Mouse (Mus musculus) CH12.LX (cell line): ENCODE data around the gene Gins1. TPM values are rescaled to one million over a fixed set of nuclear protein-coding genes. Genes with fewer than 3 reads are reported as not detected.

ENCODE experiments used
- DNase-seq: peaks from one replicate; pipeline ENCODE4 v3.0.0-alpha.2; 2013; ENCODE audit errors: extremely low read depth
- H3K27ac ChIP-seq: 2 replicates; pipeline ENCODE4 v1.5.1; 2012; ENCODE audit warnings: low read depth, mild to moderate bottlenecking, control low read depth, moderate library complexity; ENCODE audit not compliant: insufficient read depth
- H3K27me3 ChIP-seq: replicated peaks from 2 replicates; pipeline ENCODE3; 2012; ENCODE audit warnings: inconsistent platforms
- H3K36me3 ChIP-seq, 2 experiments: replicated peaks in 1 of 2; 2 replicates each; pipeline versions ENCODE3 to v1.6.1; 2012; ENCODE audit warnings: inconsistent platforms in 1 of 2, low read length in 1 of 2, mild to moderate bottlenecking in 1 of 2, mixed read lengths in 1 of 2, moderate library complexity in 1 of 2; ENCODE audit not compliant: control insufficient read depth in 1 of 2, insufficient read depth in 1 of 2
- H3K4me1 ChIP-seq, 2 experiments: 2 replicates each; pipeline ENCODE4 v1.6.1; 2012; ENCODE audit warnings: inconsistent platforms in 1 of 2, moderate library complexity in 1 of 2; ENCODE audit not compliant: insufficient read depth in 2 of 2, control insufficient read depth in 1 of 2
- H3K4me2 ChIP-seq: 2 replicates; pipeline ENCODE4 v1.6.1; 2012; ENCODE audit warnings: low read depth, mild to moderate bottlenecking, control low read depth; ENCODE audit not compliant: poor library complexity, insufficient read depth, severe bottlenecking
- H3K4me3 ChIP-seq, 3 experiments: fragments of 150-350 bp in 1 of 3; sonication (generic) in 1 of 3; replicated peaks in 1 of 3; 2 replicates each; pipeline versions ENCODE3 to v1.5.1; 2011 to 2012; ENCODE audit warnings: low read depth in 2 of 3, low read length in 2 of 3, mild to moderate bottlenecking in 2 of 3, moderate library complexity in 2 of 3, control low read depth in 1 of 3, improper control_type of control experiment in 1 of 3, inconsistent platforms in 1 of 3, mixed read lengths in 1 of 3; ENCODE audit not compliant: poor library complexity in 1 of 3
- H3K79me2 ChIP-seq: replicated peaks from 2 replicates; pipeline ENCODE4 v1.6.1; 2012; ENCODE audit warnings: mild to moderate bottlenecking, moderate library complexity; ENCODE audit not compliant: control insufficient read depth, poor library complexity, insufficient read depth, severe bottlenecking; ENCODE audit errors: extremely low read depth
- H3K9ac ChIP-seq: 2 replicates; pipeline ENCODE4 v1.6.1; 2012; ENCODE audit warnings: low read depth, mild to moderate bottlenecking, control low read depth, moderate library complexity; ENCODE audit not compliant: insufficient read depth
- H3K9me3 ChIP-seq: replicated peaks from 2 replicates; pipeline ENCODE3; 2012; ENCODE audit warnings: low read length, inconsistent platforms, mixed read lengths
- CHD1 ChIP-seq: IDR thresholded peaks from 2 replicates; pipeline ENCODE4 v1.6.1; 2012; ENCODE audit warnings: low read depth, low read length, improper control_type of control experiment, inconsistent platforms
- CTCF ChIP-seq, 2 experiments: IDR thresholded peaks in 1 of 2; conservative IDR thresholded peaks in 1 of 2; 2 replicates each; pipeline ENCODE4 v1.5.1; 2011 to 2012; ENCODE audit warnings: low read depth in 2 of 2, low read length in 2 of 2, improper control_type of control experiment in 1 of 2, inconsistent platforms in 1 of 2, mild to moderate bottlenecking in 1 of 2, moderate library complexity in 1 of 2
- ELF1 ChIP-seq: IDR thresholded peaks from 2 replicates; pipeline ENCODE4 v1.6.1; 2014; ENCODE audit warnings: low read depth, mild to moderate bottlenecking, inconsistent platforms, low read length, improper control_type of control experiment
- ETS1 ChIP-seq: conservative IDR thresholded peaks from 2 replicates; pipeline ENCODE4 v1.6.1; 2012; ENCODE audit warnings: low read depth, mild to moderate bottlenecking, inconsistent platforms, low read length, improper control_type of control experiment, moderate library complexity
- IRF4 ChIP-seq: IDR thresholded peaks from 2 replicates; pipeline ENCODE4 v1.6.1; 2014; ENCODE audit warnings: low read depth, mild to moderate bottlenecking, inconsistent platforms, low read length, improper control_type of control experiment
- JUN ChIP-seq: IDR thresholded peaks from 2 replicates; pipeline ENCODE4 v1.6.1; 2011; ENCODE audit warnings: low read depth, mild to moderate bottlenecking, low read length, improper control_type of control experiment, moderate library complexity; ENCODE audit not compliant: insufficient read depth
- KAT2A ChIP-seq: IDR thresholded peaks from 2 replicates; pipeline ENCODE4 v1.6.1; 2012; ENCODE audit warnings: low read length, improper control_type of control experiment, inconsistent platforms; ENCODE audit not compliant: insufficient replicate concordance
- MAFK ChIP-seq: IDR thresholded peaks from 2 replicates; pipeline ENCODE4 v1.6.1; 2011; ENCODE audit warnings: low read length, improper control_type of control experiment; ENCODE audit not compliant: insufficient replicate concordance
- MAX ChIP-seq: IDR thresholded peaks from 2 replicates; pipeline ENCODE4 v1.6.1; 2011; ENCODE audit warnings: low read length, improper control_type of control experiment
- MAZ ChIP-seq: IDR thresholded peaks from 2 replicates; pipeline ENCODE4 v1.6.1; 2012; ENCODE audit warnings: low read depth, mild to moderate bottlenecking, inconsistent platforms, low read length, improper control_type of control experiment, moderate library complexity
- MEF2A ChIP-seq: IDR thresholded peaks from 2 replicates; pipeline ENCODE4 v1.6.1; 2014; ENCODE audit warnings: low read depth, mild to moderate bottlenecking, inconsistent platforms, low read length, improper control_type of control experiment, borderline replicate concordance
- MXI1 ChIP-seq: IDR thresholded peaks from 2 replicates; pipeline ENCODE4 v1.6.1; 2011; ENCODE audit warnings: mild to moderate bottlenecking, low read depth, low read length, improper control_type of control experiment
- NRF1 ChIP-seq: IDR thresholded peaks from 2 replicates; pipeline ENCODE4 v1.6.1; 2014; ENCODE audit warnings: low read depth, mild to moderate bottlenecking, inconsistent platforms, low read length, improper control_type of control experiment, moderate library complexity
- POLR2A ChIP-seq: IDR thresholded peaks from 2 replicates; pipeline ENCODE4 v1.6.1; 2011; ENCODE audit warnings: low read depth, mild to moderate bottlenecking, improper control_type of control experiment, low read length
- POLR2AphosphoS2 ChIP-seq: IDR thresholded peaks from 2 replicates; pipeline ENCODE4 v1.6.1; 2011; ENCODE audit warnings: low read depth, low read length, improper control_type of control experiment
- RAD21 ChIP-seq: IDR thresholded peaks from 2 replicates; pipeline ENCODE4 v1.6.1; 2011; ENCODE audit warnings: low read depth, mild to moderate bottlenecking, low read length, improper control_type of control experiment, moderate library complexity
- SMC3 ChIP-seq: IDR thresholded peaks from 2 replicates; pipeline ENCODE4 v1.6.1; 2011; ENCODE audit warnings: low read depth, low read length, improper control_type of control experiment
- TCF12 ChIP-seq: IDR thresholded peaks from 2 replicates; pipeline ENCODE4 v1.6.1; 2014; ENCODE audit warnings: low read depth, mild to moderate bottlenecking, inconsistent platforms, low read length, improper control_type of control experiment
- UBTF ChIP-seq: IDR thresholded peaks from 2 replicates; pipeline ENCODE4 v1.6.1; 2012; ENCODE audit warnings: low read depth, mild to moderate bottlenecking, inconsistent platforms, low read length, improper control_type of control experiment, moderate library complexity
- USF1 ChIP-seq: IDR thresholded peaks from 2 replicates; pipeline ENCODE4 v1.6.1; 2014; ENCODE audit warnings: low read depth, mild to moderate bottlenecking, inconsistent platforms, low read length, improper control_type of control experiment
- USF2 ChIP-seq: conservative IDR thresholded peaks from 2 replicates; pipeline ENCODE4 v1.6.1; 2011; ENCODE audit warnings: low read depth, low read length, improper control_type of control experiment
- ZC3H11A ChIP-seq: IDR thresholded peaks from 2 replicates; pipeline ENCODE4 v1.6.1; 2012; ENCODE audit warnings: low read depth, mild to moderate bottlenecking, inconsistent platforms, low read length, improper control_type of control experiment
- ZMIZ1 ChIP-seq: IDR thresholded peaks from 2 replicates; pipeline ENCODE4 v1.6.1; 2012; ENCODE audit warnings: low read depth, mild to moderate bottlenecking, inconsistent platforms, low read length, improper control_type of control experiment
- dilution Hi-C: fragments of 300-500 bp; cut with MboI; formaldehyde crosslinking; loops from 2 replicates; pipeline ENCODE4 v1.14.3; 2020; ENCODE audit warnings: low sequenced_read_pairs; ENCODE audit not compliant: extremely low pct_unique_long_range_greater_than_20kb, extremely low pct_ligation_motif_present
- in situ Hi-C: fragments of 300-500 bp; cut with MboI; formaldehyde crosslinking; loops from 3 replicates; pipeline ENCODE4 v1.14.3; 2019; ENCODE audit warnings: low sequenced_read_pairs, low pct_ligation_motif_present, low pct_unique_long_range_greater_than_20kb, mixed read lengths
- polyA plus RNA-seq: library from polyadenylated mRNA; unstranded; fragments of >175 nt; gene quantifications from 2 replicates; pipeline ENCODE4 v1.2.1, GENCODE M21; 2012; ENCODE audit warnings: low read depth; ENCODE audit not compliant: insufficient read length
- total RNA-seq, 2 experiments: library from RNA; depleted of rRNA; stranded (reverse); fragments of 300-350 nt in 1 of 2; fragments of >200 nt in 1 of 2; gene quantifications; 2 replicates each; pipeline ENCODE4 v1.2.3; 2012 to 2014

Gins1 gene
- total and polyA plus RNA-seq, 3 experiments: 41.4 to 76.7 (median 65.9) TPM

- TF ChIP-seq RAD21 (no peak), NRF1 (no peak), SMC3 (no peak), TCF12 (no peak), USF2 (no peak), ELF1 (no peak), POLR2AphosphoS2 (no peak), POLR2A (no peak), KAT2A (no peak)
- Histone ChIP-seq H3K4me2 (no peak overlapping the region), H3K27ac (no peak overlapping the region), H3K36me3 (peaks cover 0 to 15% of the 10 kb centered on the region in 2 experiments), H3K4me1 (no peaks in the 10 kb centered on the region), H3K27me3 (no peaks in the 10 kb centered on the region), H3K79me2 (no peaks in the 10 kb centered on the region), H3K9ac (no peak overlapping the region), H3K4me3 (no peak overlapping the region), H3K9me3 (no peaks in the 10 kb centered on the region)
- dilution Hi-C loops (no loop called here), in situ Hi-C loops (no loop called here)
- DNase-seq: no peak
Observed at GRCm38 (mm10) chr2:150949652-150950051, 44.5 kb downstream of the Gins1 start.

GRCm38 (mm10) chr2:150950056-150950455, 44.9 kb downstream of the Gins1 start:
- H3K36me3 ChIP-seq: peaks cover 0 to 15% of the 10 kb centered on the region in 2 experiments
- H3K9ac ChIP-seq: no peak overlapping the region
- dilution Hi-C loops: no loop called here

More at GRCm38 (mm10) chr2:150950056-150950455, 44.9 kb downstream of the Gins1 start:
- no peaks in the 10 kb centered on the region for H3K4me1 ChIP-seq
- in situ Hi-C loops: no loop called here
- no peak for TF ChIP-seq CHD1
- no peak for TF ChIP-seq JUN
- no peak for TF ChIP-seq TCF12
- no peak for TF ChIP-seq USF1
- TF ChIP-seq POLR2AphosphoS2: no peak
- TF ChIP-seq MXI1: no peak
- TF ChIP-seq CTCF (conservative IDR thresholded peaks at IDR 0.05 in 1 of 2, IDR thresholded peaks at IDR 0.05 in 1 of 2; ENCODE audit: low read depth in 2 of 2, low read length in 2 of 2): no peak
- no peak for TF ChIP-seq NRF1
- no peak for TF ChIP-seq UBTF
- no peak for TF ChIP-seq MAZ
- TF ChIP-seq ZC3H11A: no peak
- TF ChIP-seq RAD21: no peak
- TF ChIP-seq ZMIZ1: no peak
- no peak for TF ChIP-seq MEF2A
- no peak for TF ChIP-seq MAFK
- TF ChIP-seq IRF4: no peak
- no peak for TF ChIP-seq SMC3
- TF ChIP-seq MAX: no peak
- TF ChIP-seq ETS1: no peak
- TF ChIP-seq KAT2A: no peak
- no peak overlapping the region for H3K4me3 ChIP-seq
- H3K9me3 ChIP-seq: no peaks in the 10 kb centered on the region
- no peak for DNase-seq
- no peak overlapping the region for H3K27ac ChIP-seq
- H3K27me3 ChIP-seq: no peaks in the 10 kb centered on the region
- H3K79me2 ChIP-seq: no peaks in the 10 kb centered on the region
- H3K4me2 ChIP-seq: no peak overlapping the region
